Mouse (Mus musculus) heart, embryonic 12.5 days (tissue): Measurements from ENCODE around the gene Vmn1r191. TPM values are rescaled to one million over a fixed set of nuclear protein-coding genes. Genes with fewer than 3 reads are reported as not detected.
"Not testable (repeated sequence)": the region's sequence is repeated elsewhere in the genome, so short reads cannot be mapped to it uniquely, and the experiment has no call there.

Experiments
- ATAC-seq: fragments of 200-750 bp; cut with Nextera tagmentation; 2 replicates; pipeline ENCODE4 v1.8.0; 2017; ENCODE audit warnings: moderate TSS enrichment, moderate library complexity; ENCODE audit not compliant: insufficient number of reproducible peaks, low FRiP score
- H3K27ac ChIP-seq: fragments of 300-500 bp; sonication (generic); 2 replicates; pipeline ENCODE4 v1.5.1; 2016; ENCODE audit warnings: mild to moderate bottlenecking, moderate library complexity; ENCODE audit not compliant: poor library complexity, severe bottlenecking
- H3K27me3 ChIP-seq: fragments of 300-500 bp; sonication (generic); replicated peaks from 2 replicates; pipeline ENCODE4 v1.6.1; 2016; ENCODE audit warnings: mild to moderate bottlenecking, moderate library complexity
- H3K36me3 ChIP-seq: fragments of 300-500 bp; sonication (generic); 2 replicates; pipeline ENCODE4 v1.6.1; 2016; ENCODE audit warnings: mild to moderate bottlenecking, moderate library complexity
- H3K4me1 ChIP-seq: fragments of 300-500 bp; sonication (generic); replicated peaks from 2 replicates; pipeline ENCODE4 v1.6.1; 2016; ENCODE audit warnings: mild to moderate bottlenecking
- H3K4me2 ChIP-seq: fragments of 300-500 bp; sonication (generic); 2 replicates; pipeline ENCODE4 v1.6.1; 2016; ENCODE audit warnings: mild to moderate bottlenecking, moderate library complexity
- H3K4me3 ChIP-seq: fragments of 300-500 bp; sonication (generic); 2 replicates; pipeline ENCODE4 v1.5.1; 2016; ENCODE audit warnings: mild to moderate bottlenecking
- H3K9ac ChIP-seq: fragments of 300-500 bp; sonication (generic); 2 replicates; pipeline ENCODE4 v1.6.1; 2016; ENCODE audit warnings: mild to moderate bottlenecking, moderate library complexity
- H3K9me3 ChIP-seq: fragments of 300-500 bp; sonication (generic); replicated peaks from 2 replicates; pipeline ENCODE4 v1.6.1; 2016; ENCODE audit warnings: mild to moderate bottlenecking, moderate library complexity
- WGBS: fragments of 180-500 bp; shearing (Covaris S2); methylation state at CpG from one replicate; pipeline ENCODE4 v1.1.7; 2016; 5-methylcytosine and 5-hydroxymethylcytosine counted together
- microRNA-seq: library from miRNA; unstranded; fragments of <30 nt; microRNA quantifications from one replicate; pipeline ENCODE4, GENCODE M21; 2017
- polyA plus RNA-seq: library from polyadenylated mRNA; unstranded; fragments of >200 nt; fragmentation: Nextera tagmentation; extraction: Ambion mirVana; gene quantifications from 2 replicates; pipeline ENCODE4 v1.2.1, GENCODE M21; 2016

Gene Vmn1r191
- not detected in 2 replicates for polyA plus RNA-seq

DNA sequence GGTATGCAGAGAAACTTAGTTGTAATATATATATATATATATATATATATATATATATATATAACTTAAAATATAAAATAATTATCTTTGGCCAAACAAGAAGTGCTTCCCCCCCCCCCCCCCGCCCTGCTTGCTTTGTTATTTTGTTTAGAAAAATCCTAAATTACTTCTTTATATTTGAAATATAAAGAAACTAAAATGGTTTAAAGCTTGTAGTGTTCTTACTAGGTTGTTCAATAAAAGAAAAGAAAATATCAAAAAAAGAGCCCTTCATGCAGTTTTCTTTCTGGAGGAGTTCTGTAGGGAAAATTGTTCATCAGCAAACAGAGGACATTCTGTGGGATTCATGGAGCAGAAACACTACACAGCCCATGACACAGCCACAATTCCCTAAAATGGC lies at the start of gene Vmn1r191:
Vmn1r191 (minus strand) TSS at position 101 of the 400 bp plus-strand sequence.
- H3K9me3 ChIP-seq, result no peaks in the 10 kb centered on the region
- WGBS, result 83% methylated on average over 1 of the region's 1 CpGs
- no peak for ATAC-seq
- H3K36me3 ChIP-seq, result no peaks in the 10 kb centered on the region
- H3K4me2 ChIP-seq, result no peak within 1 kb of the TSS
- no peaks in the 10 kb centered on the region for H3K27me3 ChIP-seq
- no peak within 1 kb of the TSS for H3K27ac ChIP-seq
- no peak within 1 kb of the TSS for H3K9ac ChIP-seq
- no peaks in the 10 kb centered on the region for H3K4me1 ChIP-seq
- H3K4me3 ChIP-seq, result no peak within 1 kb of the TSS

DNA sequence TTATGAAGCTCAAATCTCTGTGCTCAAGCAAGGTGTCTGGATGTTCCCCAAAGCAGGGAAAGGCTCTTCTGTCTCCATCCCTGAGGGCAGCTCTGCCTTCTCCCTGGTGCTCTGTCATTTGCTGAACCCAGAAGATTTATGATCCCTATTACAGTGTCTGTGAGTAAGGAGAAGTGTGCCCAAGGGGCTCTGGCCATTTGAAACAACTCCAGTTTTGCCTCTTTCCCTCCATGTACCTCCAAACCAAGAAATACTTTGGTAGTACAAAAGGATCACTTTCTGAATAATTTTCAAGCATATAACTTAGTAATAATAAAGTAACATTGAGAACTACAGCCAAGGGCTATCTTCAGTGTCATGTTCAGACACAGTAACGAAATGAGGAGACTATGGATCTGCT lies 39.3 kb upstream of the Vmn1r191 start, which contains the start of gene Vmn1r193:
Vmn1r193 (minus strand) TSS at position 101 of the 400 bp plus-strand sequence.
- H3K9ac ChIP-seq, H3K4me3 ChIP-seq, ATAC-seq, H3K4me1 ChIP-seq, H3K27ac ChIP-seq, H3K9me3 ChIP-seq, H3K27me3 ChIP-seq, H3K4me2 ChIP-seq, H3K36me3 ChIP-seq: not testable (repeated sequence)
- WGBS, result 78% methylated on average over 1 of the region's 1 CpGs

DNA sequence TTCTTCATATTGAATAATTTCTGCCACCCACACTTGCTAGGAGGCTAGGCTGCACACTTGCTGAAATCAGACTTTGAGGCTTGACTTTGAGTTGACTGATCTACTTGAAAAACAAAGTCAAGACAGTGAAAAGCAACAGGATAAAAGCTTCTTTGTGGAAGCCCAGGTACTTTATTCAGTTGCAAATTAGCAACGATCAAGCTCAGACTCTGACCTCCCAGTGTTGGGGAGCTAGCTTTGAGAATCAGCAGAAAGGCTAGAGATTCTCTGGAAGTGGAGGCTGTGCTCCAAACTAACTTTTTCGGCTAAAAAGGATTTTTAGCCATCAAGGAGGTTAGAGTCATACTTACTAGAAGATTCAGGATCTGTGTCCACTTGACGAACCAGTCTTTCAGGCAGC lies 9.0 kb upstream of the Vmn1r191 start:
- H3K9me3 ChIP-seq, H3K4me3 ChIP-seq, H3K36me3 ChIP-seq, H3K27ac ChIP-seq, H3K27me3 ChIP-seq, ATAC-seq, H3K4me1 ChIP-seq, H3K9ac ChIP-seq, H3K4me2 ChIP-seq: not testable (repeated sequence)
- WGBS, result 78% methylated on average over 3 of the region's 3 CpGs

DNA sequence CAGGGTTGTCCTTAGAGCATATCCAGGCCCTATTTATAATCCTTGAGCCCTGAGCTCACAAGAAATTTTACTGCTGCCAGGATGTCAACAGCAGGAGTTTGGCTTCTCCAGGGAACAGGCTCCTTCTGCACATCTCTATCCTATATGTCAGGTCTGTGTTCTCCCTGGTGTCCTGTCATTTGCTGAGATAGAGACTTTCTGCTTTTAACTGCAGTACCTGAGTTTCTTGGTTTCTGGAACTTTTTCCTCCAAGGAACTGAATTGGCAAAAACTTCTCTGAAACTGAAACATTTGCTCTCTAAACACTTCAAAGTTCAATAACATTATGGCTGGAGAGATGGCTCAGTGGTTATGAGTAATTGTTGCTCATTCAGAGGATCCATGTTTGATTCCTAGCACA lies 7.3 kb upstream of the Vmn1r191 start, which contains the start of gene Vmn1r192:
Vmn1r192 (minus strand) TSS at position 101 of the 400 bp plus-strand sequence.
- Histone ChIP-seq H3K4me3 (no peak within 1 kb of the TSS), H3K27ac (no peak within 1 kb of the TSS), H3K4me2 (no peak within 1 kb of the TSS), H3K36me3 (no peaks in the 10 kb centered on the region), H3K4me1 (no peaks in the 10 kb centered on the region), H3K27me3 (no peaks in the 10 kb centered on the region), H3K9me3 (no peaks in the 10 kb centered on the region), H3K9ac (no peak within 1 kb of the TSS)
- ATAC-seq, result no peak

DNA sequence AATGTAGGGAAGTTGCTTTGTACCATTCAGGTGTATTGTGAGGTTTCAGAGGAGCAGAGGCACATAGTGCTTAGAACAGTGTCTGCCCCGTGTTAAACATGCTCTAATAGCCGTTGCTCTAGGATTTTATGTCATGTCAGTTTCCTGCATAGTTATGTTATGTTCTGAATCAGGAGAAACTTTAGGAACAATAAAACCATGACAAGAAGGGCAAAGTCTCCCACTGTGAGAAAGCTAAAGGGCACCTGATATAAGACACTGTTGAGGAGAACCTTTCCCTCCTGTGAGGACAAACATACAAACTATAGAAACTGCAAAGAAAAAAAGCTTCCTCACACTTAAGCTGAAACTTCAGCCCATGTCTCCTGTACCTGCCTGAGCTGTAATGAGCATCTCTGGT lies 6.6 kb upstream of the Vmn1r191 start:
- no peak for ATAC-seq
- no peak overlapping the region for H3K9ac ChIP-seq
- no peaks in the 10 kb centered on the region for H3K36me3 ChIP-seq
- no peaks in the 10 kb centered on the region for H3K27me3 ChIP-seq
- H3K9me3 ChIP-seq, result no peaks in the 10 kb centered on the region
- H3K4me2 ChIP-seq, result no peak overlapping the region
- H3K4me3 ChIP-seq, result no peak overlapping the region
- no peaks in the 10 kb centered on the region for H3K4me1 ChIP-seq
- WGBS, result 76% methylated on average over 2 of the region's 2 CpGs
- H3K27ac ChIP-seq, result no peak overlapping the region

DNA sequence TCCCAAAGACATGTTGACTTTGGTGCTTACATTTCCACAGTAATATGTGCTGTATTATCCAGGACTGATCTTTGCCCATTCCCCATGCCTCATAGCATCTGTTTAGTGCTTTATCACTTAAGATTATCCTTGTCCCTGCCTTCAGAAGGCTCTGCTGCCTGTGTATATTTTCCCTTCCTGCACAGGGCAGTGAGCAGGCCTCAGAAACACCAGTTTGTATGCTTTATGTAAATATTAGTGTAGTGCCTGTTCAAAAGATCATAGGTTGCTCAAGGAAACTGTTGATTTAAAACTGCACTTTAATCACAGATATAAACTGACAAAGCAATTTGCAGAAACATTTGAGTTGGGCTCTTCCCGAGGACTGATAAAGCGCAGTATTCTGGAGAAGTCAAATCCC lies 5.5 kb upstream of the Vmn1r191 start:
- no peak for ATAC-seq
- Histone ChIP-seq H3K36me3 (no peaks in the 10 kb centered on the region), H3K4me2 (no peak overlapping the region), H3K4me3 (no peak overlapping the region), H3K4me1 (no peaks in the 10 kb centered on the region), H3K27me3 (no peaks in the 10 kb centered on the region), H3K27ac (no peak overlapping the region), H3K9ac (no peak overlapping the region), H3K9me3 (no peaks in the 10 kb centered on the region)
- WGBS, result 85% methylated on average over 2 of the region's 2 CpGs

DNA sequence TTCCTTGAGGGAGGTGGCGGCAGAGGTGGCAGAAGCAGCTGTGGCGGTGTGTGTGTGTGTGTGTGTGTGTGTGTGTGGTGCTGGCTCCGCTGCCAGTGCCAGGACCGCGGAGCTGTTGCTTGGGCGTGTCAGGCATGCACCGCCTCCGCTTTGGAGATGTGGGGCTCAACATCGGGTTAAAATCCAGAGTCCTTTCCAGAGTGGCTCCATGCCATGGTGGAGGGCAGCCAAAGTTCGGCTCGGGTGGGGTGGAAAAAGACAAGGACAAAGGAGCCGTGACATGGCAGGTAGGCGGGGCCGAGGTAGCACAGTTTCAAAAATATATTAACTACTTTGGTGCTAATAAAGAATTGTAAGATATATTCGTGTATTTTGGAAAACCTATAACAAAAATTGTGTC lies 15.4 kb downstream of the Vmn1r191 start:
- H3K36me3 ChIP-seq, result no peaks in the 10 kb centered on the region
- H3K4me2 ChIP-seq, result no peak overlapping the region
- 88% methylated on average over 15 of the region's 15 CpGs for WGBS
- no peak for ATAC-seq
- H3K27ac ChIP-seq, result no peak overlapping the region
- H3K4me3 ChIP-seq, result no peak overlapping the region
- peaks cover 24% of the 10 kb centered on the region for H3K9me3 ChIP-seq
- no peaks in the 10 kb centered on the region for H3K4me1 ChIP-seq
- H3K27me3 ChIP-seq, result no peaks in the 10 kb centered on the region
- no peak overlapping the region for H3K9ac ChIP-seq

DNA sequence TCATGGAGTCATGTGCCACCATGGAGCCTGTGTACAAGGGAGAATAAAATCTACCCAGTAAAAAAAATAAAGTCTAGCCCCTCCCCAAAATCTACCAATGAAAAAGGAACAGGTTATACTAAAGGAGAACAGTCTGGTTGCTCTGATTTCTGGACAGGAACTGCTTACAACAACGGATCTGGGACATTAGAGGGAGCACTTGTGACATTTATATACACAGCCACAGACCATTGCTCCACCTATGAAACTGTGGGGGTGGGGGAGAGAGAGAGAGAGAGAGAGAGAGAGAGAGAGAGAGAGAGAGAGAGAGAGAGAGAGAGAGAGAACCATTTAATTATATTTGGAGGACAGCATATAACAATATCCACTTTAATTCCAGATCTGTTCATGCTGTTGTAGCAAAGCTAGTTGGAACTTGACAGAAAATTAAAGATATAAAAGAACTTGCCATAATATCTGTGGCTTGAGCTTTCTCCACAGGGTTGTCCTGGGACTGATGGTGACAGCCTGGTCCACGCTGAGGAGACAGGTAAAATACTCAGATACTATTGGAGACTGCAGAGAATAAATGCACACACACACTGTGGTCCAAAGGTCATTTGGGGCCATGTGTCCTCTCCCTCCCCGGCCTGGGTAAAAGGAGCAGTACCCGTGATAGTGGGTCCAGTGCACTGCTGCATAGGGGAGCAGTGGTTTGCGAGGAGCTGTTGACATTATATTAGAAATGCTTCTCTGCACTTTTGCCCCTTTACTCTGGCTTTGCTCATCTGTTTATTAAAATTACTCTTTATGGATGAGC lies 47.1 kb downstream of the Vmn1r191 start:
- H3K4me1 ChIP-seq, H3K4me3 ChIP-seq, H3K27me3 ChIP-seq, H3K9me3 ChIP-seq, H3K4me2 ChIP-seq, ATAC-seq, H3K9ac ChIP-seq, H3K36me3 ChIP-seq, H3K27ac ChIP-seq: not testable (repeated sequence)
- WGBS, result 68% methylated on average over 5 of the region's 5 CpGs

Small RNA genes lying within 50 kb of the gene (microRNA-seq; reads per million reads assigned to microRNA genes)
- not detected for gene Gm23282
- gene Gm25084, result not detected

Other genes starting within 250 kb of the Vmn1r191 start
- 7.5 and 8.3 TPM in 2 replicates for gene Zfp184, start 238.9 kb downstream of the Vmn1r191 start, polyA plus RNA-seq
- 0.13 and 0.14 TPM in 2 replicates for gene Pom121l2, start 202.8 kb downstream of the Vmn1r191 start, polyA plus RNA-seq
- 0.17 and 0.28 TPM in 2 replicates for gene Prss16, start 174.2 kb downstream of the Vmn1r191 start, polyA plus RNA-seq
- gene Hist1h2ah, start 148.4 kb downstream of the Vmn1r191 start, polyA plus RNA-seq, result 3.7 and 5.0 TPM in 2 replicates
- gene Hist1h2bk, start 148.1 kb downstream of the Vmn1r191 start, polyA plus RNA-seq, result 2.3 and 3.6 TPM in 2 replicates
- gene Hist1h4i, start 142.6 kb downstream of the Vmn1r191 start, polyA plus RNA-seq, result 10.4 and 12.2 TPM in 2 replicates
- 11.6 and 14.5 TPM in 2 replicates for gene Hist1h2ag, start 141.0 kb downstream of the Vmn1r191 start, polyA plus RNA-seq
- 3.4 and 6.2 TPM in 2 replicates for gene Hist1h2bj, start 140.8 kb downstream of the Vmn1r191 start, polyA plus RNA-seq
- gene Vmn1r188, start 99.5 kb downstream of the Vmn1r191 start, polyA plus RNA-seq, result not detected in 2 replicates
- not detected in 2 replicates for gene Vmn1r189, start 78.1 kb downstream of the Vmn1r191 start, polyA plus RNA-seq
- not detected in 2 replicates for gene Vmn1r192, start 7.2 kb upstream of the Vmn1r191 start, polyA plus RNA-seq
- not detected in 2 replicates for gene Vmn1r193, start 39.2 kb upstream of the Vmn1r191 start, polyA plus RNA-seq
- gene Vmn1r194, start 60.2 kb upstream of the Vmn1r191 start, polyA plus RNA-seq, result not detected in 2 replicates
- gene Vmn1r195, start 86.6 kb upstream of the Vmn1r191 start, polyA plus RNA-seq, result not detected in 2 replicates
- gene Vmn1r196, start 106.0 kb upstream of the Vmn1r191 start, polyA plus RNA-seq, result not detected in 2 replicates
- gene Vmn1r197, start 140.6 kb upstream of the Vmn1r191 start, polyA plus RNA-seq, result not detected in 2 replicates
- not detected in 2 replicates for gene Vmn1r198, start 166.4 kb upstream of the Vmn1r191 start, polyA plus RNA-seq
- gene Vmn1r199, start 195.8 kb upstream of the Vmn1r191 start, polyA plus RNA-seq, result not detected in 2 replicates
- gene Vmn1r200, start 206.4 kb upstream of the Vmn1r191 start, polyA plus RNA-seq, result not detected in 2 replicates